Mouse (Mus musculus): ENCODE measurements at regions not wholly inside any gene's neighbourhood (a gene's known extent, or its start where the extent isn't known, plus 50 kb on each side); places are given as distances from the start of the nearest gene placed in this dataset.

- TF ChIP-seq GATA1 (IDR thresholded peaks at IDR 0.05; ENCODE audit: borderline replicate concordance, low read length) (no peak), FLI1 (IDR thresholded peaks at IDR 0.05; ENCODE audit: low read length) (no peak)
These were observed 248.0 kb upstream of the Nr4a3 start for GRCm38 (mm10) chr4:47796977-47797376.
